Mouse (Mus musculus) kidney, adult 2 months (tissue): ENCODE measurements around the gene Sept10. TPM values are rescaled to one million over a fixed set of nuclear protein-coding genes. Genes with fewer than 3 reads are reported as not detected.

ENCODE experiments used
- DNase-seq: peaks from one replicate; pipeline ENCODE4 v3.0.0; 2021
- H3K27ac ChIP-seq: fragments of 200-500 bp; 2 replicates; pipeline ENCODE4 v1.5.1; 2012; ENCODE audit warnings: low read depth, low read length, control low read depth, inconsistent platforms; ENCODE audit not compliant: insufficient read depth
- H3K27me3 ChIP-seq: fragments of 200-500 bp; replicated peaks from 2 replicates; pipeline ENCODE4 v1.6.1; 2012; ENCODE audit warnings: mild to moderate bottlenecking, moderate library complexity, low read length, inconsistent platforms; ENCODE audit not compliant: control insufficient read depth, insufficient read depth
- H3K36me3 ChIP-seq: fragments of 200-500 bp; 2 replicates; pipeline ENCODE4 v1.6.1; 2012; ENCODE audit warnings: mild to moderate bottlenecking, moderate library complexity, low read length, inconsistent platforms; ENCODE audit not compliant: control insufficient read depth, insufficient read depth
- H3K4me1 ChIP-seq: fragments of 200-500 bp; 2 replicates; pipeline ENCODE4 v1.6.1; 2011; ENCODE audit warnings: low read length; ENCODE audit not compliant: control insufficient read depth, insufficient read depth
- H3K4me3 ChIP-seq: fragments of 200-500 bp; 2 replicates; pipeline ENCODE4 v1.5.1; 2011; ENCODE audit warnings: mild to moderate bottlenecking, low read depth, low read length, control low read depth; ENCODE audit not compliant: insufficient read depth
- CTCF ChIP-seq: fragments of 200-500 bp; conservative IDR thresholded peaks from 2 replicates; pipeline ENCODE4 v1.5.1; 2011; ENCODE audit warnings: low read depth, mild to moderate bottlenecking, control low read depth, low read length, moderate library complexity, mixed read lengths; ENCODE audit not compliant: insufficient read depth, insufficient read length
- POLR2A ChIP-seq: fragments of 200-500 bp; IDR thresholded peaks from one replicate; pipeline ENCODE4 v1.6.1; 2011; ENCODE audit warnings: low read depth, low read length, control low read depth
- WGBS: fragments of 180-500 bp; shearing (Covaris S2); methylation state at CpG from one replicate; pipeline ENCODE4 v1.1.7; 2018; 5-methylcytosine and 5-hydroxymethylcytosine counted together
- polyA plus RNA-seq: library from polyadenylated mRNA; depleted of rRNA; stranded (reverse); fragments of >200 nt; gene quantifications from 2 replicates; pipeline ENCODE4 v1.2.3, GENCODE M21; 2012

The Sept10 gene
- polyA plus RNA-seq, 1 experiment, result 9.1 TPM

DNA sequence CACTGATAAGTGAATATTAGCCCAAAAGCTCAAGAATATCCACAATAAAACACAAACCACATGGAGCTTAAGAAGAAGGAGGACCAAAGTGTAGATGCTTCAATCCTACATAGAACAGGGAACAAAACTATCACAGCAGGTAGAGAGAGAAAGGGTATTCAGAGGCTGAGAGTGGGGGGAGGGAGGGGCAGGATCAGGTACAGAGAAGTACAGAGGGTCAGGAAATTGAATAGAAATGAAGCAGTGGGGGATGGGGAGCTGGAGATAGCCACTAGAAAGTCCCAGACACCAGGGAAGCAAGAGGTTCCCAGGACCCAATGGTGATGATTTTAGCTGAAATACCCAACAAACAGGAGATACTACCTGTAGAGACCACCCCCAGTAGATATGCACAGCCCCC is 21.6 kb downstream of the Sept10 start:
- no peaks in the 10 kb centered on the region for H3K27me3 ChIP-seq
- TF ChIP-seq POLR2A (no peak), CTCF (no peak)

DNA sequence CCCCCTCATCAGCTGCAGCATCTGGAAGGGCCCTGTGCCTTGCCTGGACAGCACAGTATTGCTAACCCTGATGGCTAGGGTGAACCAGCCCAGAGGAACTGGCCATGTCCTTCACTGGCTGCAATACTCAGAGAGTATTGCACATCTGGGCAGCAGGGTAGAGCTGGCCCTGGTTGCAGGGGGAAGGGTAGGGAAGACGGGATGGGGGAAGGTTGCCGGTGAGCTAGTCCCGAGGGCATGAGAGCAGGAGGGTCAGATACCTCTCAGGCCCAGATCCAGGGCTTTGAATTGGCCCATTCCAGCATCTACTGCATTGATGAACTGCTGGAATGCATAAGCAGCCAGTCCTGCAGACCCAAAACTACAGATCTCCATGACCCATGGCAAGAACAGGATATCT is 24.9 kb downstream of the Sept10 start:
- 93% methylated on average over 3 of the region's 3 CpGs for WGBS
- TF ChIP-seq POLR2A (no peak), CTCF (no peak)

More for the DNA sequence above, 21.6 kb downstream of the Sept10 start:
- no peak for DNase-seq
- H3K4me1 ChIP-seq, result no peaks in the 10 kb centered on the region
- H3K4me3 ChIP-seq, result no peak overlapping the region
- no peaks in the 10 kb centered on the region for H3K36me3 ChIP-seq
- no peak overlapping the region for H3K27ac ChIP-seq

GRCm38 (mm10) chr10:59194891-59195290 is 26.8 kb downstream of the Sept10 start:
- Histone ChIP-seq H3K36me3 (no peaks in the 10 kb centered on the region), H3K27me3 (no peaks in the 10 kb centered on the region), H3K4me1 (no peaks in the 10 kb centered on the region), H3K4me3 (no peak overlapping the region), H3K27ac (no peak overlapping the region)
- 54% methylated on average over 5 of the region's 5 CpGs for WGBS
- no peak for DNase-seq
- TF ChIP-seq CTCF (no peak), POLR2A (no peak)

More for the DNA sequence above, 24.9 kb downstream of the Sept10 start:
- Histone ChIP-seq H3K36me3 (no peaks in the 10 kb centered on the region), H3K4me1 (no peaks in the 10 kb centered on the region), H3K4me3 (no peak overlapping the region), H3K27me3 (no peaks in the 10 kb centered on the region), H3K27ac (no peak overlapping the region)
- DNase-seq, result no peak

DNA sequence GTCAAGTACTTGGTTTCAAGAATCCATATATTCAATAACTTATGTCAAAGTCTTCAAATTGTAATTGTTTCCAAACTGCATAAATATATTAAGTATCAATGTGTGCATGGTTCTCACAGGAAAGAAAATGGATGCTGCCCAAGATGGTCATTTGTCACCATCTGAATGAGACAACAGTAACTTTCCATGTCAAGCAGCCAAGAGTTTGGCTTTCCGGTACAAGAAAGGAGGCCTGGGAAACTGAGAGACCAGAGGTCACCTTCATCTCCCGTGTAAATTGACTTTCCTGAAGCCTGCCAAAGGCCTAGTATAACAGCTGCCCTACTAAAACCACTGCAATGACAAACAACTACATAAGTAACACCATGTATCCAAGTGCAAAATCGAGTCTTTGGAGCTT is 39.3 kb downstream of the Sept10 start:
- TF ChIP-seq CTCF (no peak), POLR2A (no peak)
- WGBS, result 45% methylated on average over 3 of the region's 3 CpGs
- H3K4me1 ChIP-seq, result no peaks in the 10 kb centered on the region
- no peak overlapping the region for H3K4me3 ChIP-seq
- no peaks in the 10 kb centered on the region for H3K27me3 ChIP-seq
- peak overlapping the region; percentile 38 for H3K27ac ChIP-seq
- DNase-seq, result peak; percentile 62
- H3K36me3 ChIP-seq, result no peaks in the 10 kb centered on the region

DNA sequence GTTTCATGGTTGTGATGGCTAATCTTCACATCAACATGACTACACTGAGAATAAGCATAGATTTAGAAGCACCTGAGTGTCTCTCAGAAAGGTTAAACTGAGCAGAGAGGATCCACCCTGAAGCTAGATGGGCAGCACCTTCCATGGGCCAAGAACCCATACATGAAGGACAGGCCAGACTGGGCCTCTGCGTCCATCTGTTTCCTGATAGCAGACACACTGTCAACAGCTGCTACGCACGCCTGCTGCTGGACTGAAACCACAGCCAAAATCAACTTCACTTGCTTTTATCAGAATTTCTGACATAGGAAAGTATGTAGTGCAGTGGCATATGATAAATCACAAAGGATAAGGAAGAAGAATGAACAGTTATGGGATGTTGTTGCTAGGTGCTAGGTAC is 42.0 kb downstream of the Sept10 start:
- Histone ChIP-seq H3K4me3 (no peak overlapping the region), H3K27me3 (no peaks in the 10 kb centered on the region), H3K27ac (no peak overlapping the region), H3K36me3 (no peaks in the 10 kb centered on the region), H3K4me1 (no peaks in the 10 kb centered on the region)
- TF ChIP-seq POLR2A (no peak), CTCF (no peak)
- WGBS, result 73% methylated on average over 3 of the region's 3 CpGs
- peak; percentile 8 for DNase-seq

DNA sequence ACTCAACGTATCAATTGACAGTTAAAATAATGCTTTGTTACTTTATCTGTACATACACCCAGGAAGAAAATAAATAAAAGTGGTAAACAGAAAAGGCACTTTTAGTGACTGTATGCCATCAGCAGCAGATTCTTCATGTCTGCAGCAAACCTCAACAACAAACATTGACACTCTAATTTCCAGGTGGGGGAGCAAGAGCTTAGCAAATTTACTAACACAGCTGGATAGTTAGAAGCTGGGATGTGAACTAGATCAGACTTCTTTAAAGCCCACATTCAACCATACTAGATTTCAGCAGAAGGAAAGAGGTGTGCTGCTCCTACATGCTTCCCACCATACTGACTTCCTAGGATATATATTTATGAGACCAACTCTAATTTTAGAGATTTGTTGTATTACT is 49.1 kb downstream of the Sept10 start:
- peak; percentile 11 for DNase-seq
- Histone ChIP-seq H3K4me3 (no peak overlapping the region), H3K27ac (no peak overlapping the region), H3K36me3 (no peaks in the 10 kb centered on the region), H3K27me3 (no peaks in the 10 kb centered on the region), H3K4me1 (no peaks in the 10 kb centered on the region)
- 91% methylated on average over 1 of the region's 1 CpGs for WGBS
- no peak for TF ChIP-seq POLR2A
- TF ChIP-seq CTCF, result no peak

DNA sequence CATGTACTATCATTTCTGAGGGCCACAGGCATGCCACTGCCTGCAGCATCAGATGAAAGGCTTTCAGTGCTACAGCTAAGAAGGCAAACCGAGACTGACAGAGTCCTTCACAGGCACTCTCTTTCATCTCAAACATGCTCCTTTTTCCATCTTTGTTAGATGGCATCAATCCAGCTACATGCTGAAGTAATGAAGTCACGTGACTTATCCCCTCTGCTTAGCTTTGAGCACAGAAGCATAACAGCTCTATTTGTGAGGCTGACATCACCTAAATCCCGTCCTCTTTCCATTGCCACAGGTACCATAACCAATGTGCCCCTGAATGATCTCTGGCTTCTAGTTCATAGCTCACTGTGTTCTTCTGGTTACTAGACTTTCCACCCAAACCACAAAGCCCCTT is 50.6 kb downstream of the Sept10 start:
- H3K27me3 ChIP-seq, result no peaks in the 10 kb centered on the region
- no peak for DNase-seq
- no peaks in the 10 kb centered on the region for H3K4me1 ChIP-seq
- H3K27ac ChIP-seq, result no peak overlapping the region
- H3K4me3 ChIP-seq, result no peak overlapping the region
- TF ChIP-seq CTCF, result no peak
- TF ChIP-seq POLR2A, result no peak
- H3K36me3 ChIP-seq, result no peaks in the 10 kb centered on the region
- 76% methylated on average over 3 of the region's 3 CpGs for WGBS

DNA sequence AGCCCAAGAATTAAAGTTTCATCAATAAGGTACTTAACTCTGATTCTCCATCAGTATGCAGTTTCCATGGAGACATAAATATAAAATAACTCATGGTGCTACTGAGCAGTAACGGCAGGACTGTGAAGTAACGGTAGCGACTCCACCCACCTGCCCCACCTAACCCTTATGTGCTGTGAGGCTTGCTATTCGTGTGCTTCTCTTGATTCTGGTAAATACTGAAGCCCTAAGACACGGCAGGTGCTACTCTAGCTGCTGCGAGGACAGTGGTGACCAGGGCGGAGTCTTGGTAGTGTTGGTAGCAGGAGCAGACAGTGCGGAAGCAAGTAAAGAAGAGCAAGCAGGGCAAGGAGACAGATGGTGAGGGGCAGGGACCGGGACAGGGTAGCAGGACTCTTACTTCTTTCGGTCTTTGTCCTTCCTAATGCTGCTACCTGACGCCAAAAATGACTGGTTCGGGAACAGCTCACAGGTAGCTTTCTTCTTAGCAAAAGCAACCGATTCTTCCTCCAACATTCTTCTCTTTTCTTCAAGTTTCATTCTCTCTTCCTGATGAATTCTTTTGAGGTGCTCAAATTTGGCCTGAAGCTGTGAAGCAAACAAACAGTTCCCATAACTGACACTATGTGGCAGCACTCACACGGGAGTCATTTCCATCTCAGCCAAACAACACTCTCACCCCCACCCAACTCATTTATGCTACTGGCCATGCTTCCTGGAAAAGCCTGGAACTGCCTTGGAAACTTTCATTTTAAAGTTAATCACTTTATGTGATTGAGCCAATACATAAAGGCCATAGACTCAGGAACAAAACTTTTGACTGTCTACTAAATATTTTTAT is 55.3 kb downstream of the Sept10 start:
- no peaks in the 10 kb centered on the region for H3K27me3 ChIP-seq
- no peaks in the 10 kb centered on the region for H3K36me3 ChIP-seq
- no peaks in the 10 kb centered on the region for H3K4me1 ChIP-seq
- no peak overlapping the region for H3K4me3 ChIP-seq
- H3K27ac ChIP-seq, result no peak overlapping the region
- WGBS, result 72% methylated on average over 14 of the region's 14 CpGs
- peak; percentile 66 for DNase-seq
- TF ChIP-seq POLR2A (no peak), CTCF (peak; percentile 84)
